21 mouse cellular contexts compared by ENCODE assay signal in genomic region chr17:55450943-55451342, GRCm38 (mm10). TPM values are rescaled to one million over a fixed set of nuclear protein-coding genes. Genes with fewer than 3 reads are reported as not detected.
DNase-seq lines count a peak whose midpoint lies in the region; ATAC-seq and TF ChIP-seq lines count a peak whose summit lies in the region.
"Had no signal": no experiment of that assay in that cellular context is flagged by ENCODE, and none has a peak within 500 bp of the region (broad histone marks: within the 10 kb centered on the region; RNA-seq: fewer than 3 reads in every experiment).

No protein-coding gene starts in this region.

- no peaks in the 10 kb centered on the region for H3K4me1 ChIP-seq in stomach, postnatal 0 days (replicated peaks; ENCODE audit: control insufficient read depth, insufficient read depth)

- no peaks in the 10 kb centered on the region for H3K36me3 ChIP-seq in stomach, postnatal 0 days (ENCODE audit: control insufficient read depth, insufficient read depth, low read length)
- H3K36me3 ChIP-seq: G1E had no signal

- H3K4me3 ChIP-seq in stomach, postnatal 0 days (ENCODE audit: low read depth, low read length): no peak overlapping the region

- H3K4me2 ChIP-seq in stomach, postnatal 0 days (replicated peaks; ENCODE audit: low read depth): no peak overlapping the region

- H3K27ac ChIP-seq in stomach, postnatal 0 days (replicated peaks): no peak overlapping the region

- peak; percentile 95 for ATAC-seq in stomach, postnatal 0 days (ENCODE audit: low FRiP score, low TSS enrichment)
- ATAC-seq: activated CD4-positive, CD25-positive, alpha-beta regulatory T cell, adult 4 months; CD4-positive, CD25-positive, alpha-beta regulatory T cell, adult 4 months; Patski had no signal

- H3K9me3 ChIP-seq in stomach, postnatal 0 days (ENCODE audit: control insufficient read depth, low read length): no peaks in the 10 kb centered on the region

- 50% methylated on average over 2 of the region's 2 CpGs for WGBS in stomach, postnatal 0 days

- H3K27me3 ChIP-seq in stomach, postnatal 0 days (ENCODE audit: control insufficient read depth, insufficient read depth, low read length): no peaks in the 10 kb centered on the region
- H3K27me3 ChIP-seq: CH12.LX had no signal

- no peak for DNase-seq in stomach, postnatal 0 days (ENCODE audit: low spot score)
- DNase-seq in gastrocnemius, postnatal 4 days (ENCODE audit: low spot score in 2 of 2): no peak
- DNase-seq: adrenal gland, adult 2 months; adrenal gland, adult 8-10 months; adrenal gland, postnatal 10 days; adrenal gland, postnatal 14 days; adrenal gland, postnatal 25 days; adrenal gland, postnatal 36 days; B cell, adult 2 months; cerebellum, adult 11 months; cerebellum, adult 11-12 months; cerebellum, adult 18-20 months; cerebellum, adult 2 months had no signal

- TF ChIP-seq CTCF in stomach, postnatal 0 days (IDR thresholded peaks at IDR 0.05; ENCODE audit: low read depth): no peak

- no peak overlapping the region for H3K9ac ChIP-seq in stomach, postnatal 0 days (ENCODE audit: low read length)

- no peak for TF ChIP-seq EP300 in stomach, postnatal 0 days (optimal IDR thresholded peaks at IDR 0.05)

RNA-seq across cellular contexts. Expression of gene St6gal2, which starts 5.8 kb away (rescaled TPM):
- 2.1 and 4.6 TPM in 2 replicates for polyA plus RNA-seq in stomach, postnatal 0 days (2015; fragmentation: Nextera tagmentation; extraction: Ambion mirVana)
- under 1 TPM in 1 of 2 experiments, not detected in 1; 0.05 TPM for total RNA-seq in gastrocnemius, postnatal 4 days (2021)
- total RNA-seq: adrenal gland, adult 18-20 months; CH12.LX; MEL had no signal
- polyA plus RNA-seq: activated CD4-positive, CD25-positive, alpha-beta regulatory T cell, adult 4 months; C2C12; CD4-positive, CD25-positive, alpha-beta regulatory T cell, adult 4 months; G1E; Patski had no signal
